Mouse (Mus musculus): ENCODE results near the gene Atxn1.

Atxn1 gene

GRCm38 (mm10) chr13:45547549-45547948 is 417.3 kb downstream of the Atxn1 start:
- CTCF ChIA-PET: interaction anchor here in 2 of 4 experiments (0.5 to 1.1 kb wide), 3 partner anchors 25 to 521 kb away, joined by 3 read pairs; no protein-coding TSS in a partner anchor
- POLR2A ChIA-PET: interaction anchor here in 1 of 4 experiments (1.1 kb wide), 1 partner anchor 41 kb away, joined by 3 read pairs; the partner anchor contains the start of gene Gmpr

DNA sequence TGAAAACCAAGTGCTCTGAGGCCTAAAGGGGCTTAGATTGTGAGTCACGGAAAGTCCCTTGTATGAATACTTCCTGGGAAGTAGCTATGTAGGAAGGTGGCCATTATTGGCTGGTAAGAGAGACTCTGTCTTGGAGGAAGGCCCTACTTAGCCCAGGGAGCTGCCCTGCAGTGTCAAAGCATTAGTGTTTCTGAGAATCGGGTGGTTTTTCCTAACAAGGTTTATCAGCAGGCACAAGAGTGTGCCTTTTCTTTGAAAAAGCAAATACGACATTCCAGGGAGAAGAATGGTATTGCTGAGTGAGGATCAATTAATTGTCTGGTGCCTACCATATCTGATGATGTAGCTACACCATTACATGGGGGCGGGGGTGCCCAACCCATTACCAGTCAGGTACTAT is 417.9 kb downstream of the Atxn1 start:
- ChIA-PET POLR2A (interaction anchor here in 1 of 4 experiments (1.1 kb wide), 1 partner anchor 40 kb away, joined by 3 read pairs; the partner anchor contains the start of gene Gmpr), CTCF (interaction anchor here in 2 of 4 experiments (0.5 to 1.1 kb wide), 5 partner anchors 25 to 929 kb away, joined by 3 to 4 read pairs (median 3); no protein-coding TSS in a partner anchor)

DNA sequence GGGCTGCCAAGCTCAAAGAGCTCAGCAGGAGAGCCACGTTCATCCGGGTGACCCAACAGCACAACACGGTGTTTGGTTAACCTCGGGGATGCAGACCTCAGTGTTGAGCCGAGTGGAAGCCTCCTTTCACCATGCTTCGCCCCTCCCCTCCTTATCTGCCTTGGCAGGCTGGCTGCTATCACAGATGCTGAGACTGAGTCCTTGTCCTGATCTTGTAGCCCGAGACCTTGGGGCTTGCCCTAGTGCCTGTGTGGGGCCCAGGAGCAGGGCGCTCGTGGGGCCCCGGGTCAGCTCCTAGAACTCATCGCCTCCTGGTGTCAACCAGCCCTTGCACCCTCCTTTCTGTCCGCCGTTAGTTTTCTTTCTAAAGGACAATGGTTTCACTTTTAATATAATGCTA is 418.8 kb downstream of the Atxn1 start:
- POLR2A ChIA-PET: no interaction called here
- CTCF ChIA-PET: interaction anchor here in 1 of 4 experiments (0.6 to 0.7 kb wide), 2 partner anchors 200 to 385 kb away, joined by 3 read pairs; no protein-coding TSS in a partner anchor

DNA sequence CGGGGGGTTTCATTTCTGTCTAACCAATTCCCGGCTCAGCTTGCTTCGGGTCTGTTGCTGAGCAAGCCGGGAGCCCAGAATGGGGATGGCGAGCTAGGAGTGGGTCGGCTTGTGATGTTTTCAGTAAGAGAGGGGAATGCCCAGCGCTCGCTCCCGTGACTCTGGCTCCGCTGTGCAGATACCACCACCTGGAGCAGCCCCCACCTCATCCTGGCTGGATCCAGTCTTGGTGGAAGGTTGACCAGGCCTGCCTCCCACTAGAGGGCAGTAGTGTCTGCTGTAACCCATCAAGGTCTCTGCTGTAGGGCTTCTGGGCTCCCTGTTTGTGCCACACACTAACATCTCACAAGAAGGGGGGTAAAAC is 425.6 kb downstream of the Atxn1 start:
- POLR2A ChIA-PET: interaction anchor here in 1 of 4 experiments (0.5 to 1.5 kb wide), 3 partner anchors 11 to 33 kb away, joined by 3 to 4 read pairs (median 3); no protein-coding TSS in a partner anchor

DNA sequence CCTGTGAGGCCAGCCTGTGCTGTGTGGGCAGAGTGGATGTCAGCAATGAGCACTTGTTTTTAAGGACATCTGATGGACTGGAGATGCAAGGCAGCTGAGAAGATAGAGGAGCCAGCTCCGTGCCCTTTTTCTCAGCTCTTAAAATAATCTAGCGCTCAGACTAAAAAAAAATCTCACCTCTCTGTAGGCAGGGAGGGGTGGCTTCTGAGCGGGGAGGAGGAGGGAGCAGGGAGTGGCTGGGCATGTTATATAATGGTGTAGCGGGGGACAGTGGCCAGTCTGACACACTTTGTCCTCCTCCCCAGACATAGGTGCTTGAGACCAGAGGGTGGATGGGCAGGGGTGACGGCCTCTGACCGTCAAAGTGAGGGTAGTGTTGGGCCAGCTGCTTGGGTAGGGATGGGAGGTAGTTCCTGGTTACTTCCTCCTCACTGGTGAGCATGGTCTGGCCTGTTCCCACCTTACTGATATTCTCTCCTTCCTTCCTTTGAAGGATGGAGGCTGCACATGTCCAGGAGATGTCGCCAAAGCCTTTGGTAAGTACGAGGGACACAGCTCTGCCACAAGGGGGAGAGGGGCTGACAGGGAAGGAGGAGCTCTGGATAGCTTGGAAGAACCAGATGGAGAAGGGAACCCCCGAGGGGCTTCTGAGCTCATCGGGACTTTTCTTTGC is 426.1 kb downstream of the Atxn1 start:
- POLR2A ChIA-PET: interaction anchor here in 1 of 4 experiments (0.6 to 1.5 kb wide), 3 partner anchors 22 to 383 kb away, joined by 3 to 4 read pairs (median 3); no protein-coding TSS in a partner anchor
- CTCF ChIA-PET: interaction anchor here (0.5 to 3.0 kb wide), 51 partner anchors 8 to 1055 kb away, joined by 3 to 29 read pairs (median 4); partner anchors contain the start of gene Gmpr (in 2 of the 4)

More for the DNA sequence above, 425.6 kb downstream of the Atxn1 start:
- CTCF ChIA-PET: interaction anchor here (0.5 to 3.0 kb wide), 51 partner anchors 8 to 1055 kb away, joined by 3 to 29 read pairs (median 4); partner anchors contain the start of gene Gmpr (in 2 of the 4)

GRCm38 (mm10) chr13:45538091-45538490 is 426.7 kb downstream of the Atxn1 start:
- ChIA-PET POLR2A (interaction anchor here in 1 of 4 experiments (0.9 kb wide), 1 partner anchor 34 kb away, joined by 3 read pairs; no protein-coding TSS in a partner anchor), CTCF (interaction anchor here (0.6 to 3.0 kb wide), 17 partner anchors 18 to 835 kb away, joined by 3 to 29 read pairs (median 6); partner anchors contain the start of gene Gmpr (in 2 of the 4))

- ChIA-PET CTCF (no interaction called here), POLR2A (no interaction called here)
Observed at GRCm38 (mm10) chr13:45537110-45537509, 427.7 kb downstream of the Atxn1 start.

DNA sequence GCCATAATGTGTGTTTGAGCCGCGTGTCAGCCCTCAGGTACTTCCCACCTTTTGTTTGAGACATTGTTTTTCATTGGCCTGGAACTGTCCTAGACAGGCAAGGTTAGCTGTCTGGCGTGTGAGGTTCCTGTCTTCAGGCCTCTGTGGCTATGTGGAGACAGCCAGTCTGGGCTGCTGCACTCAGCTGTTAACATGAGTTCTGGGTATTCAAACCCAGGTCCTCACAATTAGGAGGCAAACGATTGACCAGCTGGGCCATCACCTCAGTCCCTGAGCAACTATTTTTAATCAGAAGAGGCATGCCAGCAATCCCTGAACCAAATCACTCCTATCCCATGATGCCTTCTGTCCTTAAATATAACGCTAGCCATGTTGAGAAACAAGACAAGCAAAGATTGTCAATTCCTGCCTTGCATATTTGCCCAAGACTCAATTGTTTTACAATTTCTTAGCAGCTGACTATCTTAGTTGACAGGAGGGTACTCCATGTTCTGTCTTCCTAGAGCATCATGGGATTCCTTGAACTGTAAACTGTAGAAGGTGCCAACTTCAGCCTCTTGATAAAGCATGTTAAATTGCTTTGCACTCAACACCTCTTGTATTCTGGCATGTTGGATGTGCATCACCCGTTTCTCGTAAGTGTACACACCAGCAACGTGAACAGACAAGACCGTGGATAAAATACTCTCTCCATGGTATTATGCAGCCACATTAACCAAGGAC is 428.9 kb downstream of the Atxn1 start:
- ChIA-PET CTCF (interaction anchor here in 1 of 4 experiments (0.5 kb wide), 2 partner anchors 102 to 941 kb away, joined by 3 to 4 read pairs; no protein-coding TSS in a partner anchor), POLR2A (interaction anchor here in 2 of 4 experiments (0.5 kb wide), 2 partner anchors 34 to 1474 kb away, joined by 3 to 10 read pairs; no protein-coding TSS in a partner anchor)

GRCm38 (mm10) chr13:45530754-45531153 is 434.1 kb downstream of the Atxn1 start:
- CTCF ChIA-PET: interaction anchor here in 1 of 4 experiments (0.9 kb wide), 1 partner anchor 8 kb away, joined by 3 read pairs; no protein-coding TSS in a partner anchor
- POLR2A ChIA-PET: no interaction called here

- ChIA-PET CTCF (interaction anchor here in 3 of 4 experiments (0.5 to 1.1 kb wide), 3 partner anchors 43 to 655 kb away, joined by 3 to 8 read pairs (median 3); no protein-coding TSS in a partner anchor), POLR2A (interaction anchor here in 1 of 4 experiments (0.7 to 1.0 kb wide), 3 partner anchors 9 to 586 kb away, joined by 3 to 4 read pairs (median 3); no protein-coding TSS in a partner anchor)
Observed at GRCm38 (mm10) chr13:45528787-45529186, 436.0 kb downstream of the Atxn1 start.

- POLR2A ChIA-PET: interaction anchor here in 1 of 4 experiments (0.6 kb wide), 1 partner anchor 36 kb away, joined by 5 read pairs; no protein-coding TSS in a partner anchor
- CTCF ChIA-PET: interaction anchor here in 1 of 4 experiments (1.1 kb wide), 1 partner anchor 44 kb away, joined by 3 read pairs; no protein-coding TSS in a partner anchor
Observed at GRCm38 (mm10) chr13:45527232-45527964, 437.4 kb downstream of the Atxn1 start.

DNA sequence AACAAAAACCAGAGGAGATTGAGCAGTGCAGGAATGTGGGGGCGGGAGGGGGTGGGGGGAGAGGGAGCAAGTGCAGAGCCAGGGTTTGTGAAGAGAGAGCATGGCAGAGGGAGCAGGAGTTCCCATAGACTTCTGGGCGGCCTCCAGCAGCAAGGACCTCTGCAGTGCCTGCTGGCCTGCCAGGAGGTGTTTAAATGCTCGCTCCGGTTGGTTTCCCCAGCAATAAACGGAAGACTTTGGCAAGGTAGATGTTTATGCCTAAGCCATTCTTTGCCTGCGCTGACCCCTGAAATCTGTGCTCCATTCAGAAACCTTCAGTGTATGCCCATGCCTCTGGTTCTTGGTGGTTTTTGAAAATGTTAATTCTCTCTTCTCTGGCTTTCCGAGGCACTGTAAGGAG is 438.6 kb downstream of the Atxn1 start:
- CTCF ChIA-PET: no interaction called here
- POLR2A ChIA-PET: interaction anchor here in 2 of 4 experiments (0.5 to 1.2 kb wide), 2 partner anchors 73 to 135 kb away, joined by 3 read pairs; no protein-coding TSS in a partner anchor

DNA sequence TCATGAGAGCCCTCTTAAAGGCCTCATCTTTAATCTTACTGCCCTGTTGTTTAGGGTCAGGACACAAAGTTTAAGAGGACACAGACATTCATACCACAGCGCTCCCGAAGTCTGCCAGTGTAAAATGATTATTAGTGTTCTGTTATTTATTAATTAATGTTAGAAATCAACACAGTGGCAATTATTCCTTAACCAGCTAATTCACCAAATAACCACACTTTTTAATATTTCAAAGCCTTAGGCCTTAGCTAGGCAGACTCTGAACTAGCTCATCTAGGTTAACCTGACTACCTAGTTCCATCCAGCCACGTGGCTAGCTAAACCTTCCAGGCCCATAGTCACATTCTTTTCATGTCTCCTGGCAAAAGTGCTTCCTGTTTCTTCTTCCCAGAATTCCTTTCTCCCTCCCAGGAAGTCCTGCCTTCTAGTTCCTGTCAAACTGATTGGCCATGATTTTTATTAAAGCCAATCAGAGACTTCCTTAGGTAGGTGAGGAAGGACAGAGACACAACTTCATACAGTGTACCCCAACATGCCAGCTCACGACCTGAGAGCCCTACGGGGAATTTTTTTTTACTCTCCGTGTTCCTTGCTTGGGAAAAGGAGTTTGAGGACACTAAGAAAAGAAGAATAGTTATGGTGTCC is 439.9 kb downstream of the Atxn1 start:
- POLR2A ChIA-PET: interaction anchor here in 3 of 4 experiments (0.7 to 1.4 kb wide), 3 partner anchors 11 to 295 kb away, joined by 3 read pairs; partner anchors contain the start of gene Gmpr (in 1 of the 3)
- CTCF ChIA-PET: interaction anchor here in 1 of 4 experiments (0.8 kb wide), 1 partner anchor 14 kb away, joined by 3 read pairs; no protein-coding TSS in a partner anchor

DNA sequence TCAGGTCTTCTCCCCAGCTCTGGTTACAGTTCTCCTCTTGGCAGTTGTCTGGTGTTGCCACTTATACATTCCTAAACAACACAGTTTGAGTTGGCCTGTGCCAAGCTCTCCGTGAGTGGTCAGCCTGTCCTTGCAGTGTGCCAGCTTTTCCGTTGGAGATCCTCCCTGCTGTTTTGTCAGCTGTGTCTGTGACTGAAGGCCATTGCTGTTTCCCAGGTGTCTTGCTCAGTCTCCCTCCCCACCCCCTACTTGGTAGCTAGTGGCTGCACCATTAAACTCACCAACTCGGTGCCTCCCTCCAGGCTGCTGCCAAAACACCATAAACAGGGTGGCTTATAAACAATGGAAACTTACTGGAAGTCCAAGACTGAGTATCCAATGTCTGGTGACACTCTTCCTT is 440.5 kb downstream of the Atxn1 start:
- POLR2A ChIA-PET: interaction anchor here in 2 of 4 experiments (1.3 to 1.4 kb wide), 2 partner anchors 10 to 17 kb away, joined by 3 read pairs; partner anchors contain the start of gene Gmpr (in 1 of the 2)
- CTCF ChIA-PET: interaction anchor here in 1 of 4 experiments (0.8 to 0.9 kb wide), 2 partner anchors 15 kb away, joined by 3 read pairs; no protein-coding TSS in a partner anchor

DNA sequence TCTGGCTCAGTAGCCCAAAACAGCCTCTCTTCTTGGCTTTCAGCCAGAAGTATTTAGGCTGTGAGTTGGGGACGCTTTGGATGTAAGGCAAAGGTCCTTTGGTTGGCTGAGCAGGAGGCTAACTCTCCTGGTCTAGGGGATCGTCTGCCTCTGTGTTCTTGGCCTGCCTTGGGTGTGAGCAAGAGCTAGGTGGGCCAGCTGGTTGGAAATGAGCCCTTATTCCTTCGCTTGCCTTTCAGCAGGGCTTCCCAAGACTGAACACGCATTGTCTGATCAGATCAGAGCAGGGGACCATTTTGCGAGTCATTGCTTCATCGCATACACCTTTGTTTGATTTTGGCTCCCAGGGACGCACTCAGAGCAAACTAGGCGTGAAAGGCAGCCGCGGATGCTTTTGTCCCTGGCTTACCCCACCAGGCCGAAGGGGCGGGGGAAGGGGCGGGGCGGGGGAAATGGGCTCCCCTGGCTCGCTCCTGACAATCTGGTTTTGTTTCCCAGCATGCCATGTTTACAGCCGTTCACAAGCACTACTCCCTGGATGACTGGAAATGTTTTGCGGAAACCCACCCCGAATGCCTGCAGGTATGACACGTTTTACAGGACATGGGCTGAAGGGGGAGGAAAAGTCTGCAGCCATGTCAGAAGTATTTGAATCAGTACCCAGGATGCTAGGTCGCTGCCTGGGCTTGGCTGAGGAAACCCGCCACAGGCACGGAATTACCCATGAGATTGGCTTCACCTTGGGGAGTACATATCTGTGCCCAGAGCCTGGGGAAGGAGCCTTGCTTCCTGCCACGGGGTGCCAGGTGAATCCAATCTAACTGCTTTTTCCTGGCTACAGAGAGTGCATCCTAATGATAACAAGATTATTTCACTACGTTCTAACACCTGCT is 448.1 kb downstream of the Atxn1 start:
- ChIA-PET POLR2A (interaction anchor here in 1 of 4 experiments (1.3 to 1.6 kb wide), 2 partner anchors 9 to 25 kb away, joined by 3 to 8 read pairs; partner anchors contain the start of gene Gmpr), CTCF (interaction anchor here in 2 of 4 experiments (0.6 to 1.2 kb wide), 3 partner anchors 25 to 460 kb away, joined by 3 to 8 read pairs (median 6); no protein-coding TSS in a partner anchor)

DNA sequence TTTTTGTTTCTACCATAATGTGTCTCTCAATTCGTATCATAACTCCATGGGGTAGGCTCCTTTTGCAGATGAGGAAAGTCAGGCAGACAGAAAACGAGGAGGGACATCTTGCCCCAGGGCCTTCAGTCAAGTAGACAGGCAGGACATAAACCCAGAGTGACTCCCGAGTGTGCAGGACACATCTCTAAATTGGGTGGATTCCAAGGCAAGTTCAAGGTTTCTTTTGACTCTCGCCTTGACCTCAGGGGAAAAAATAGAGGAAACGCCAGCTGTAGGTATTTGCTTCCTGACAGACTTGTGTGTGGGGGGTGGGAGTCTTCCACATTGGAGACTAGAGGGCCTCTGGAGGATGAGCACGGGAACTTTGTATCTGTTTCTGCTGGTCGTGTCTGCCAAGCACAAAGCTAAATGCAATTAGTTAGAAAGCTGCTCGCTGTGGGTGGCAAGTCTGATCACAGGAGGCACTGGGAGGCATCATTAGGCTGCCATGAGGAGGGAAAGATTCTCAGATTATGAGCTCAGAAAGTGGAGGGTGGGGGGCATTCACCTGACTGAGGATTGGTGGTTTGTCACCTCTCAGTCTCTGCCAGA is 449.9 kb downstream of the Atxn1 start:
- ChIA-PET CTCF (interaction anchor here in 1 of 4 experiments (0.6 kb wide), 1 partner anchor 306 kb away, joined by 10 read pairs; no protein-coding TSS in a partner anchor), POLR2A (no interaction called here)

All from embryonic stem cell, embryonic (primary cell).